Mouse (Mus musculus) cerebellum, adult 2 months (tissue): ENCODE data around the gene Clec2e.

ENCODE experiments used
- CTCF ChIP-seq: fragments of 200-500 bp; IDR thresholded peaks from 2 replicates; pipeline ENCODE4 v1.5.1; 2011; ENCODE audit warnings: low read depth, mild to moderate bottlenecking, control low read depth, low read length, moderate library complexity, borderline replicate concordance; ENCODE audit not compliant: insufficient read depth
- POLR2A ChIP-seq: fragments of 200-500 bp; IDR thresholded peaks from 2 replicates; pipeline ENCODE4 v1.6.1; 2011; ENCODE audit warnings: low read length, control low read depth, borderline replicate concordance; ENCODE audit not compliant: insufficient read depth

DNA sequence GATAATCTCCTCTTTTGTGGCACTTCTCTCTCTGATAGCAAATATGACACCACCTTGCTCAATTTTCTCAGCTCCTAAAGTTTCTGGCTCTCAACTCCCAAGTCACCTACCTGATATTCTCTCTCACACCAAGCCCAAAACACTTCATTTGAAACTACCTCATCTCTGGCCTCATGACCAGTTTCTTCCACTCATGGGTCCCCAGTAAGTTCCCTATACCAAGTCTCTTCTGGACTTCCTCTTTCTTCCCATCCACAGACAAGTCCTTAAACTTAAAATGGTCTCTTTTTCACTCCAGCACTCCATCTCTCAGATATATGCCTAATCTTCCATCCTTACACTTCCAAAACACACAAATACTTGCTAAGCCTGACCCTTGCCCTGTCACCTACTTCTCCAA lies 42.7 kb downstream of the Clec2e start:
- TF ChIP-seq CTCF (no peak), POLR2A (no peak)
